Mouse (Mus musculus) midbrain, embryonic 15.5 days (tissue): ENCODE measurements around the gene Prpmp5. TPM values are rescaled to one million over a fixed set of nuclear protein-coding genes. Genes with fewer than 3 reads are reported as not detected.
"Not testable (repeated sequence)": the region's sequence is repeated elsewhere in the genome, so short reads cannot be mapped to it uniquely, and the experiment has no call there.

Experiments used
- ATAC-seq: fragments of 200-750 bp; cut with Nextera tagmentation; replicated peaks from 2 replicates; pipeline ENCODE4 v1.8.0; 2017; ENCODE audit warnings: moderate TSS enrichment
- H3K27ac ChIP-seq: fragments of 300-500 bp; sonication (generic); 2 replicates; pipeline ENCODE4 v1.5.1; 2015; ENCODE audit warnings: mild to moderate bottlenecking, inconsistent platforms
- H3K27me3 ChIP-seq: fragments of 300-500 bp; sonication (generic); replicated peaks from 2 replicates; pipeline ENCODE4 v1.6.1; 2015; ENCODE audit warnings: inconsistent platforms
- H3K36me3 ChIP-seq: fragments of 300-500 bp; sonication (generic); replicated peaks from 2 replicates; pipeline ENCODE4 v1.6.1; 2015; ENCODE audit warnings: inconsistent platforms
- H3K4me1 ChIP-seq: fragments of 300-500 bp; sonication (generic); 2 replicates; pipeline ENCODE4 v1.6.1; 2015; ENCODE audit warnings: inconsistent platforms
- H3K4me2 ChIP-seq: fragments of 300-500 bp; sonication (generic); 2 replicates; pipeline ENCODE4 v1.6.1; 2015; ENCODE audit warnings: inconsistent platforms, mild to moderate bottlenecking, moderate library complexity
- H3K4me3 ChIP-seq: fragments of 300-500 bp; sonication (generic); 2 replicates; pipeline ENCODE4 v1.5.1; 2015; ENCODE audit warnings: mild to moderate bottlenecking, inconsistent platforms
- H3K9ac ChIP-seq: fragments of 300-500 bp; sonication (generic); 2 replicates; pipeline ENCODE4 v1.6.1; 2015; ENCODE audit warnings: mild to moderate bottlenecking, inconsistent platforms
- H3K9me3 ChIP-seq: fragments of 300-500 bp; sonication (generic); 2 replicates; pipeline ENCODE4 v1.6.1; 2016; ENCODE audit warnings: inconsistent platforms
- WGBS: fragments of 180-500 bp; shearing (Covaris S2); methylation state at CpG from one replicate; pipeline ENCODE4 v1.1.7; 2015; ENCODE audit warnings: mixed read lengths; 5-methylcytosine and 5-hydroxymethylcytosine counted together
- polyA plus RNA-seq: library from polyadenylated mRNA; unstranded; fragments of >200 nt; fragmentation: Nextera tagmentation; extraction: Ambion mirVana; gene quantifications from 2 replicates; pipeline ENCODE4 v1.2.1, GENCODE M21; 2015

The Prpmp5 gene
- not detected in 2 replicates for polyA plus RNA-seq

DNA sequence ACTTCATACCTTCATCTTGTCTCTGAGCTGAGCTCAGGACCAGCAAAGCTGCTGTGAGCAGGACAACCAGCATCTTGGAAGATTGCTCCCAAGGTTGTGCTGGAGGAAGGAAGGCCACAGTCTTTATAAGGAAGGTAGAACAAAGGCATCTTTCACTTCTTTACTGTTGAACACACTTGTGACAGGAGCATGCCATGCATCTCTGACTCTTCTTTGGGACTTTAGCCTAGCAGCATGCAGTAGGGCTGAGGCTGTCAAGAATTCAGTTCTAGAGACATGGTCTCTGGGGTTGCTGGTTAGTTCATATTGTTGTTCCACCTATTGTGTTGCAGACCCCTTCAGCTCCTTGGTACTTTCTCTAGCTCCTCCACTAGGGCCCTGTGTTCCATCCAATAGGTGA, at the start of gene Prpmp5:
Gene Prpmp5 (minus strand): TSS at position 101 of the 400 bp plus-strand sequence.
- not testable (repeated sequence) for ATAC-seq, H3K36me3 ChIP-seq, H3K9ac ChIP-seq, H3K4me3 ChIP-seq, H3K27me3 ChIP-seq, H3K4me1 ChIP-seq, H3K27ac ChIP-seq, H3K4me2 ChIP-seq, H3K9me3 ChIP-seq

GRCm38 (mm10) chr6:132364034-132364433, 49.5 kb upstream of the Prpmp5 start, which contains the start of gene Gm8882:
Gene Gm8882, minus strand, starts transcription at chr6:132364134.
- not testable (repeated sequence) for H3K9ac ChIP-seq, H3K9me3 ChIP-seq, H3K27me3 ChIP-seq, H3K4me1 ChIP-seq, ATAC-seq, H3K27ac ChIP-seq, H3K4me3 ChIP-seq, H3K4me2 ChIP-seq, H3K36me3 ChIP-seq
- 66% methylated on average over 1 of the region's 1 CpGs for WGBS

Other genes starting within 250 kb of the Prpmp5 start
- not detected in 2 replicates for gene Prb1, start 104.2 kb downstream of the Prpmp5 start, polyA plus RNA-seq
- not detected in 2 replicates for gene Gm8882, start 49.4 kb upstream of the Prpmp5 start, polyA plus RNA-seq